Mouse (Mus musculus): ENCODE results near the gene Pank2.

- no peak for TF ChIP-seq POLR2A (IDR thresholded peaks at IDR 0.05; ENCODE audit: low read depth, low read length)
- no peak for TF ChIP-seq CTCF (IDR thresholded peaks at IDR 0.05; ENCODE audit: borderline replicate concordance, insufficient read depth, low read length)
These were observed 63.7 kb downstream of the Pank2 start for GRCm38 (mm10) chr2:131326044-131326443.
